Mouse (Mus musculus) adrenal gland (tissue): Measurements from ENCODE around the gene Nin.

Experiments
- intact Hi-C: fragments of 180-260 bp; cut with DNase I; formaldehyde crosslinking; loops from one replicate; pipeline ENCODE4 v1.15.1; 2025

The Nin gene

GRCm38 (mm10) chr12:70023580-70023979 is 89.9 kb downstream of the Nin start:
- intact Hi-C loops: no loop called here

GRCm38 (mm10) chr12:70018153-70018552 is 95.4 kb downstream of the Nin start:
- intact Hi-C loops: no loop called here

GRCm38 (mm10) chr12:70015936-70016335 is 97.6 kb downstream of the Nin start:
- intact Hi-C loops: no loop called here

GRCm38 (mm10) chr12:70011681-70012080 is 101.8 kb downstream of the Nin start:
- intact Hi-C loops: no loop called here

GRCm38 (mm10) chr12:70010356-70010755 is 103.2 kb downstream of the Nin start:
- intact Hi-C loops: no loop called here

GRCm38 (mm10) chr12:70005103-70005502 is 108.4 kb downstream of the Nin start:
- intact Hi-C loops: no loop called here

GRCm38 (mm10) chr12:69998186-69998983 is 115.1 kb downstream of the Nin start:
- intact Hi-C loops: no loop called here

- intact Hi-C loops: no loop called here
Observed at GRCm38 (mm10) chr12:69995382-69995781, 118.1 kb downstream of the Nin start.

GRCm38 (mm10) chr12:69986786-69987497 is 126.6 kb downstream of the Nin start, which contains the start of gene Sav1:
Gene Sav1, minus strand, starts transcription at chr12:69987002.
- intact Hi-C loops: no loop called here

GRCm38 (mm10) chr12:69986241-69986762 is 127.2 kb downstream of the Nin start:
- intact Hi-C loops: no loop called here

- intact Hi-C loops: no loop called here
Observed at GRCm38 (mm10) chr12:69985546-69985945, 128.0 kb downstream of the Nin start.

GRCm38 (mm10) chr12:69982874-69983273 is 130.6 kb downstream of the Nin start:
- intact Hi-C loops: no loop called here

- intact Hi-C loops: no loop called here
Observed at GRCm38 (mm10) chr12:69977376-69977998, 136.0 kb downstream of the Nin start.

GRCm38 (mm10) chr12:69976688-69977087 is 136.8 kb downstream of the Nin start:
- intact Hi-C loops: no loop called here

GRCm38 (mm10) chr12:69973666-69974065 is 139.9 kb downstream of the Nin start:
- intact Hi-C loops: no loop called here

- intact Hi-C loops: no loop called here
Observed at GRCm38 (mm10) chr12:69968154-69968553, 145.4 kb downstream of the Nin start.

- intact Hi-C loops: no loop called here
Observed at GRCm38 (mm10) chr12:69967112-69967511, 146.4 kb downstream of the Nin start.

GRCm38 (mm10) chr12:69966071-69966470 is 147.4 kb downstream of the Nin start:
- intact Hi-C loops: no loop called here

- intact Hi-C loops: no loop called here
Observed at GRCm38 (mm10) chr12:69965644-69966043, 147.9 kb downstream of the Nin start.

- intact Hi-C loops: loop anchor here (5.0 kb wide), 2 partner anchors 99 to 184 kb away; no protein-coding TSS in a partner anchor
Observed at GRCm38 (mm10) chr12:69963141-69963540, 150.4 kb downstream of the Nin start.

- intact Hi-C loops: loop anchor here (5.0 kb wide), 2 partner anchors 100 to 185 kb away; no protein-coding TSS in a partner anchor
Observed at GRCm38 (mm10) chr12:69962468-69962867, 151.0 kb downstream of the Nin start.
